Mouse (Mus musculus) 416B (cell line): Measurements from ENCODE around the gene Cntnap2.
A peak's percentile ranks its signal among the peaks of the same experiment; 100 is the strongest.

Experiments used
- DNase-seq: peaks from one replicate; pipeline ENCODE4 v3.0.0; 2011; ENCODE audit warnings: low read depth

Gene Cntnap2

DNA sequence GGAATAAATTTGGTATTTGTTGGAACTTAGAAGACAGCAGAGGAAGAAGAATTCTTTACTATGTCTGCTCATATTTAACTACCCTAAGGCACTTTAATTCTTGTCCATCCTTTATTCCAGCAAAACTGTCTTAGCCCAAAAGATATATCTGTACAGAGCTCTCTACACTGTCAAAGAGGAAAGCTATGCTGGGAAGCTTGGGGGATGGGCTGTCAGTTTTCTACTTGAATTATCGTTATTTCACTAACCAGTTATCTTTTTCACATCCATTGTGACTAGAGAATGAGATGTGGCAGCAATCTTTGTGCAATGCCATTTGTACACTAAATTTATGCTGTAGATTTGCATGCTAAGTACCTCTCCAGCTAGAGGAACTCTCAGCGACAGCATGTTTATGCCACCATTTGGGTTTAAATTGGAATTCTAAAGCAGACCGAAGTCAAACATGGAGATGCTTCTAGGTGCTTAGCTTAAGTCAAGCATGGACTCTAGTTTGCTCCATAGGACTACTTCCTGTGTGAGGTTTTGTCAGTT, 268.9 kb downstream of the Cntnap2 start:
- DNase-seq, result no peak

DNA sequence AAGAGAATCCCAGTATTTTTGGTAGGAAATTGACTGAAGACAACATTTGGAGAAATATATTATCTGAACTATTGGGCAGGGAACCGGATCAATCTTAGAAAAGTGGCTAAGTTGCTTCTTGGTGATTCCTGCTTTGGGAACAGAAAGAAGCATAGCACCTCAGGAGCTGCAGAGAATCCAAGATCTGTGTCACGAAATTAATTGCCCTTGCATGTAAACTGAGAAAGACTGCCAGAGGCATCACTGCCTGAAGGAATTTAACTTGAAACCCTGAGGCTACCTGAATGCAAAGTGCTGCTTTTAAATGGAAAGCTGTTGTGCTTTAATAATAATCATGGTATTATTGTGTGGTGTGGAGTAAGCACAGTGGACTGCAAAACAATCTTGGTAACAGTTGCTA, 286.2 kb downstream of the Cntnap2 start:
- no peak for DNase-seq

DNA sequence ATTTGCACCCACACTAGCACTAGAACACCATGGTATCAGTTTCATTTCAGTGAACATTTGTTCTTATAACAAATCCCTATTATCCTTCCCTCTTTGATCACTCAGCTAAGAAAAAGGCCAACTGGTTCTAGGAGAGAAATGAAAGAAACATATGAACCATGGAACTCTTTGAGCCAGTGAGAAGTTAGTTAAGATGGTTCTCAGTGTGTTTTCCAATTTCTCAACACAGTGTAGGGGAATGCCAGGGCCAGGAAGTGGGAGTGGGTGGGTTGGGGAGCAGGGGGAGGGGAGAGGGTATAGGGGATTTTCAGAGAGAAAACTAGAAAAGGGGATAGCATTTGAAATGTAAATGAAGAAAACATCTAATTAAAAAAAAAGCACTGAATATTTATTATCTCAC, 286.8 kb downstream of the Cntnap2 start:
- no peak for DNase-seq

DNA sequence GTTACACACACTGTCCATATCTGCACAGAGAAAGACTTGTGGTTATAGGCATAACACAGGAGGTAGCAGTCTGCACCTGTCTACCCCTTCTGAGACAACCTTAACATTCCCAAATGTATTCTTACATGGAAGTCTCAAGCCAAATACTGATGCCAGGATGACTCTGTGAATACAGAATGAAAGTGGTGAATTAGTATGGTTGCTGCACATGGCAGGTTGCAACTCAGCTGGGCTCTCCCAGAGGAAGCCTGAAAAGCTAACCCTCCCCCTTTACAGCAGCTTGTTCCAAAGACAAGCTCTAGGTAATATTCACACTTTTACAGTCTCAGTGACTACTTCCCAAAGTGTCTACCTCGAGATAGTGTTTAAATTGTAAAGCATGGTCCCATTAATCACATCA, 307.3 kb downstream of the Cntnap2 start:
- no peak for DNase-seq

DNA sequence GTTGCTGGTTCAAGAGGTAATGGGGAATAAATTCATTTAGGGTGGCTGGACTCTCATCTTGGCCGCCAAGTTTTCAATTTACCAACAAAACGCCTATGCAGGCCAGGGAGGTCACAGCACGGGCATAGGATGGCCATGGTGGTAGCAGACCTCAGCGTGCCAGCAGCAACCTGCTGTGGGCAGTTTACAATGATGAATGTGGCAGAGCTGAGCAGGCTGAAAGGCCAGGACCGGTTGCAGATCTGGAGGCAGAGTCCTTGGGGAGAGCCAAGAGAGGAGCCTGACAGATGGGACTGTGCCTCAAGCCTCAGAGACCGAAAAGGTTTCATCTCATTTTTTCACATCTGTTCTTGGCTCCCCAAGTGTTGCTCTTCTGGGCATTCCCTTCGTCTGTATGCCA, 322.0 kb downstream of the Cntnap2 start:
- DNase-seq, result no peak

DNA sequence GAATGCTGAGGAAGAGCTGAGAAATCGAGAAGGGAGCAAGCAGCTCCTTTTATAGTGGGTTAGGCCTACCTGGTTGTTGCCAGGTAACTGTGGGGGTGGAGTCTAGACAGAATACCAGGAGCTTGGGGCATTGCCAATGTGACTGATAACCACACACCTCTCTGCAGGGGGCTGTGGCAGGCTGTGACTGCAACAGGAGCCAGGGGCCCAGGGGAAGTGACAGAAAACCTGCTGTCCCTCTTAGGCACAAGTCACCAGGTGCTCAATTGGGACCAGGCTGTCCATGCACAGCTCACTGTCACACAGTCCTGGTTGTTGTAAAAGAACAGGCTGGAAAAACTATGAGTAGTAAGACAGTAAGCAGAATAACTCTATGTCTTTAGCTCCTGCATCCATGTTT, 329.9 kb downstream of the Cntnap2 start:
- DNase-seq, result no peak

DNA sequence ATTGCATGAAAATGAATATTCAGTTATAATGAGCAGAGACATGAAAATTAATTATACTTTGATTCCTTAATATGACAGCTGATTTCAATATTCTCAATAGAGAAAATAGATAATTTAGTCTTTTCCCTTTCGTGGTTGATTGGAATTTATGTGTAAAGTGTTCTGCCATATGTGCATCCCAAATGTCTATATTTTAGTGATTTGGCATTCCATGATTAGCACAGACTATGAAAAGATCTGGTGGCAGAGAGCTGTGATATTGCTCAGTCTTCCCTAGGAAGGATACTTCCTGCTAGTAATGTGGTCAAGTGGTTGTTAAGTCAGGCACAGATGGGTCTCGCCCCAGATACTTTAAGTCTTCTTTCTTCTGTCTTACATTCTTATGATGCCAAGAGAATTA, 354.5 kb downstream of the Cntnap2 start:
- no peak for DNase-seq

DNA sequence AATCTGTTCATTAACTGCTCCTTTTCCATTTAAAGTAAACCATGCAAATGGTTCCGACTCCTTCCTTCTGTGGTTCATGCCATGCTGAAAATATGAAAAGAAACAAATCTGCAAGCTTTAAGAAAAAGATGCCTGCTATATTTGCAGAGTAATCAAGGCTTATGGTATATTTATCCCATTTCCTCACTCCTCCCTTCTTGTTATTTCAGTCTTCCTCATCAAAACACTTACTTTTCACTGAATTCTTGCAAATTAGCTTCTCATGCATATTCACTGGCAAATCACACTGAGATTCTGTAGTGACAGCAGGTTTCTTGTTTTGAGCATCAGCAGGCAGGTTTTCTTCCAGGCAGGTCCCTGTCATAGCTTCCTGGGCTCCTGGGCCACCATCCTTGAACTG, 396.3 kb downstream of the Cntnap2 start:
- no peak for DNase-seq

DNA sequence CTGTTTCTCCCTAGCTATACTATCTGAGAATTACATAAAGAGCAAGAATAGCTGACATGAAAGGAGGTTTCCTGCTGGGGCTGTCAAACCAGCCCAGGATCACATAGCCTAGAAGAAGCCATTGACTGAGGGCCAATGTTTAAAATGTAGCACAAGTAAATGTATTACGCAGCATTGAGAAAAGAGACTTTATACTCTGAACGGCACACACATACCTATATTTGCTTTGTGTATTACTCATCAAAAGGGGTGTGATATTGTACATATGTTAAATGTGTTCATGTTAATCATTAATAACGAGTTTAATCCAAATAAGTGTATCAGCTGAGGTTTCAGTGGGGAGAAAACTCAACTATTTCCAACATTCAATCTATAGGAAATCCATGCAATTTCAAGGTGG, 459.1 kb downstream of the Cntnap2 start:
- no peak for DNase-seq

DNA sequence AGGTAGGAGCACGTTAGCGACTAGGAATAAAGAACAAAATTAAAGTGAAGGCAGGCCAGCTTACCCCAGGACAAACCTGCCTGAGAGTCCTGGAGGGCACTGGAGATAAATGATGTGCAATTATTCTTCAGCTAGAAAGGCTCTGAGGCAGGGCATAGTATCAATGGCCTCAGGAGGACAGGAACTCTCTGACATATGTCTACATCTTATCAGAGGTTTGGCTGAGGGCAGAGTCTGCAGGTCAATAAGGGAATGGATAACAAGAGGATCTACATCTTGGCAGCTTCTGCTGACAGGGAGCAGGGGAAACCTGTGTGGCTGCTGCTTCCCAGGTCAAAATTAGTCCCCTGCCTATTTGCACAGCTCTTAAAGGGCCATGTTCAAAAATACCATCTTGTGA, 477.8 kb downstream of the Cntnap2 start:
- DNase-seq, result no peak

DNA sequence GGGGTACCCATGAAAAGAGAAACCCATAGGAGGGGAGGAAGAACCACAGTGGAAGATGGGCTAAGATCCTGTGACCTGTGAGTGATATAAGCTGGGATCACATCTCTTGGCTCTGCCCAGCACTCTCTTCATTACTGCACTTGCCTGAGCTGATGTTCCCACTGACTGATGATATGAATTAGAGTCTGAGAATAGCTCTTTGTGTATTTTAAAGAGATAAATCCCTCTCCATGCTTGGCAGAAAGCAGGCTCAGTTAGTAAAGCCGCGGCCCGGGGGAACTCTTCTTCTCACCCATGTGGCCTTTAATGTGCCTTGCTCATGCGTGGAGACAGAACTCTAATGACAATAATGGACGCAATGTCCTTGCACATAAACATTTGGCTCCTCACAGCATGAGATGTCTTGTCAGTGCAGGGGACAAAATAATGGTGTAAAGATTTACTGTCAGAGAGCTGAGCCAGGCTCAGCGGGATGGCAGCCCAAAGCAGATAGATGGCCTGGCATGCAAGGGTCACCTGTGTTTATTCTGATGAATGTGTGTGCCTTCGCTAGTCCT, 485.2 kb downstream of the Cntnap2 start:
- DNase-seq, result no peak

DNA sequence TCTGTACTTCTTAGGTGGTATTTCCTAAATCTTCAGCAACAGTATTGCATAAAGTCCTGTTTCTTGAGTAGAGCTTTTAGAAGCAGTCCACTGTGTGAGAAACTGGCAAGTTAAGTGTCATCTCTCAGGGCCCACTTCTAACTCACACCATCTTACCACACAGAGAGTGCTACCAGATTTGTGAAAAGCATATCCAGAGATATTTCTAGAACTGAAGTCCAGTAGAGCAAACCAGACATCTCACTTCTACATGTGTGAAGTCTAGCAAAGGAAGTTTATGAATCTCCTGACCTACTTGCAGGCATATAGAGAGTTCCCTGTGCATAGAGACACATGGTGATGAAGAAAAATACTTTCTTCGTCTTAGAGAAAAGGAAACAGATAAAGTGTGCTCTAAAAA, 500.6 kb downstream of the Cntnap2 start:
- no peak for DNase-seq

DNA sequence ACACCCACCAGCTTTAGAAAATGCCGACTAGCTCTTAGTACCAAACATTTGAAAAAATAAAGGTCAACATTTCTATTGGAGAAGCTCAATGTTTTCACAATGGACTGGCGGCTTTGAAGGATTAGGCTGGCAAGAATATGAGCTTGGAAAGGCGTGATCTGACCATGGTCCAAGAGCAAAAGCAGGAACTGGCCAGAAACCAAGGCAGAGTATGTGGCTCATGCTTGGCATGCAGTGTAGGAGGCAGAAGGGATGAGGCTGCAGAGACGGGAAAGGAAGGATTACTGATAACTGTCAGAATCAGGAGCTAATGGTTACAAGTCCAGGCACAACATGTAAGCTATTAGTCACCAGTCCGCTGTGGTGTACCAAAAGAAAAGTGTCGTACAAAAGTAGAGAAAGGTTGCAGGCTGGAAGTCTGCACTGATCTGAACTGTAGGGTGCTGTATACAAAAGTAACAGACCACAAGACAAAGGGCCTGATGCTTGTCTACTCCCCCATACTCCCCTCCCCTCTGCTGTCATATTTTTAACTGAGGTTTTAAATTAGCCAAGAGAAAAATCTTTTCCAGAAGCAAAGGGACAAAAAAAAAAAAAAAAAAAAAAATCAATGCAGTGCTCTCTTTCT, 525.4 kb downstream of the Cntnap2 start:
- no peak for DNase-seq

DNA sequence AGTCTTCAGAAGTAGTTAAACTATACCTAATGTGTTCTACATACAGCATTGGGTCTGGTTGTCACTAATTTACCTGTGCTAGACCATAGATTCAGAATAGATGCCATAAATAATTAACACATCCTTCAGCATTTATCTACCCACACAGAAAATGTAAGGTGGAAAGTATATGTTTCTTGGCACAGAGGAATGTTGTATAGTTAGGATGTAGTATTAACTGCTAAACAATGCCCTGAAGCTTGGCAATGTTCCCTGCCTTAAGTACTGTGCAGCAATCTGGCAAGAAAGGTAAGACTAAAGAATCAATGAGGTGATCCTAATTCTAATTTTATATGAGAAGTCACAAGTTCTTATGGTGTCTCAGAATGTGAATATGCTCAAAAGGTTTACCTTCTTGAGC, 529.9 kb downstream of the Cntnap2 start:
- no peak for DNase-seq

DNA sequence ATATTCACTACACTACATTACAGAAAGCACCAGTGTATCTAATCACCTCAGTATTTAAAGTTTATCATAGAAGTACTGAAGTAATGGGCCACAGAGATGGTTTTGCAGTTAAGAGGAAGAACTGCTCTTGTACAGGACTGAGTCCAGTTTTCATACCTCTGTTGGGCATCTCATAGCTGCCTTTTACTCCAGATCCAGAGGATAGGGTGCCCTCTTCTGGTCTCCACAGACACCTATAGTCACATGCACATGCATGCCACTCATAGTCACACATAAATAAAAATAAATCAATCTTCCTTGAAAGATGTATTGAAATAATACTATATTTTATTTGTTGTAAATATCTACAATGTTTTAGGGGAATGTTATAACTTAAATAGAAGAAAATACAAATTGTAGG, 587.9 kb downstream of the Cntnap2 start:
- peak; percentile 50 for DNase-seq

DNA sequence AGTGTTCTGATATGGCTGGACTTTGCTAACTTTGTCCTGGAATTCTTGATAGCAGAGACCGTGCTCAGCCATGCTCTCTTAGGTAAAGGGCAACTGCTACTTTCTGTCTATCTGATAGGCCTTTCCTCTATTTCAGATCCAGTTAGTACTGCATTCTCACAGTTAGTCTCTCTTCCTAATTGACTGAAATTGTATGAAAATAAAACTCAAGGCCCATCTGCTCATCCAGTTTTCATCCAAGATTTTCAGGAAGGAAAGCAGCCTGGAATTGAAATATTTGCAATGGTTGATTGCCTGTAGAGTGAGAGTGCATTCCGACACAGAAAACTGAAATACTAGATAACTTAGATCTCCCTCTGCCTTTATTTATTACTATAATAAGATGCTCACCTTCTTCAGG, 589.3 kb downstream of the Cntnap2 start:
- no peak for DNase-seq

DNA sequence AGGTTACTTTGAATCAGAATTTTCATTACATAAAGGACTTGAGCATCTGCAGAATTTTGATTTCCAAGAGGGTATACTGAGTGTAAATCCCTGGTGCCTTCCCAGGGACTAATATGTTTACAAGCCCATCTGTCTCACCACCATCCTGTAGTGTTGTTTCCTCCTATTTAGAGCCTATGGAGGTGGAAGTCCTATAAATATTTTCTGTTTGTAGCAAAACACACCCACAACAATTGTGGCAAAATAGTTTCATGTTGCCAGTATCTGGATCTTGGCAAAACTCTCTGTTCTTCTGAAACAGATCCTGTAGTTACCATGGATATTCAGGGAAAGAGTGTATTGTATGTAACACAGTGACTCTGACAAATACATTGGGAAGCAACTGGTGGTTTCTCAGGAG, 641.1 kb downstream of the Cntnap2 start:
- DNase-seq, result no peak

DNA sequence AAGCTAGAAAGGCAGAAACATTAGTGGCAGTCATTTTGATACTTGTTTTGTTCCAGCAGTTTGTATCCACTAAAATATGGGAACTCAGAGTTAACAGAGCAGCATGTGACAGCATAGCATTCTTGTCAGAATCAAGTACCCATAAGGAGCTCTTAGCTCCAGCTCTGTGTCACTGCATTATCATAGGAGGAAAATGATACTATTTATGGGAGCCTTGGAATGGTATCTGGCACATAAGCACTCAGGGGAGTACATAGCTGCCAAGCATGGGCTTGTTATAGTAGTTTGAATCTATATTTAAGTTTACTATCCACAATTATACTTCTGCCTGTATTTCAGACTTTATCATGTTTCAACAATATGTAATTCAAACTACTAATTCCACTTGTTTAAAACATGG, 732.5 kb downstream of the Cntnap2 start:
- DNase-seq, result no peak

DNA sequence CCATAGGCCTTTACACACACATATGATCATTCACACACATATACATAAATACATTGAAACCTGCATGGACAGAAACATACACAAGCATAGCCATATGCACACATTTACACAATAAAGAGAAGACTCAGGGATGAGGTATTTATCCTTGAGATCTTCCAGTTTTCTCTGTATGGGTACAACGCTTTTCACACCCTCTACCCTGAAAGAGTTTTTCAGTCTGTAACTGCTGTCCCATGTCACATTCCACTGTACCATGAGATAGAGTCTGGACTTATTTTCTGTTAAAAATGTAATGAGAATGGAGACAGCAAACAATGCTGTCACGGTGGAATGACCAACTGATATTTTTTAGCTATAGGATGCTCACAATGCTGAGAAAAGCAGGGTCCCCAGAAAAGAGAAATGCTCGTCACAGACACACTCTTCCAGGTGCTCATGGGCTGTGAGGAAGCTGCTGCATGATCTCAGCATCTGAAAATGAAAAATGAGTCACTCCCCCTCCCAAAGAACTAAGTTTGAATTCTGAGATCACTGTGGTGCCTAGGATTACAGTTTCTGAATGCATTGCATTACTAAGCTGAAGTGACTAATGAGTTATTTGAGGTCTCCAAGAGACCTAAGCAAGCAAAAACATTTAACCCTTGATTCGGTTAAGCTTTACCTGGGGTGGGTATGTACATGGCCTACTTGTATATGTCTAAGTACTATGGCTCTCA, 782.6 kb downstream of the Cntnap2 start:
- DNase-seq, result no peak

DNA sequence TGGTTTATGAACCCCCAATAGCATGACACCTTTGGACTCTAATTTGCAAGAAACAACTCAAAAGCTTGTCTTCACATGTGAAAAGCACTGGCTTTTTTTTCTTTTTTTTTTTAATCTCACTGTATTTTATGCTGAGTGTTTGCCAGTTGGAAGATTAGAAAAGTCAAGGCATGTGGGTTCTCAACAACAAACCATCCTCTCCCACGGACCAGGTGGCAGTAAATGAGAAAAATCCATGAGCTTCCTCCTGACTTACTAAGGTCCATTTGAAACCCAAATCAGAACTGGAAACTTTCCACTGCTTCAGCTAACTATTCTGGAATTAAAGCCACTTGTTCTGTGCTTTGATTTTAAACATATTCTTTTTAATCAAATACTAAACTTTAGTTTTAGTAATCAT, 784.6 kb downstream of the Cntnap2 start:
- no peak for DNase-seq

DNA sequence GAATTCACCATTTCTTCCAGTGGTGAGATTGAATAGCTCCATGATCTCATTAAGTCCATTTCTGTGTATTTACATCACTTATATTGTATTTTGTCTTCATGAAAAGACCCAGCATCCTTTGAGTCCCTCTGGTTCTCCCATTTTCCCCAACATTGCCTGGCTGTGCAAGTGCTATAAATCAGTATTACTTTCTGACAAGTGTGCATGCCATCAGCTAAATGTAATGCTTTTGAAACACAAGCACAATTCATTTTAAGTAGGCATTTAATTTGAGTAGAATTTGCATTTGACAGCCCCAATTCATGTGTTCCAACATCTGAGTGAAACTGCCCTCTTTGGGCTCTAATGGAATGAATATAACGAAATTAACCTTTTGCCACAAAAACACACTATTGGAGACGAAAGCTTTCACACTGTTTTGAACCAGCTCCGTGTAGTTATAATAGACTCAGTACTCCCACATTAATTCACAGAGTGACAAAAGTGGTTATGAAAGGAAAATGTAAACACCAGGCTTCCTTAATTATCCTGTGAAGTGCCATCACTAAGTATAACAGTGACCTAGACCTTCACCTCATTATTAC, 812.3 kb downstream of the Cntnap2 start:
- no peak for DNase-seq

DNA sequence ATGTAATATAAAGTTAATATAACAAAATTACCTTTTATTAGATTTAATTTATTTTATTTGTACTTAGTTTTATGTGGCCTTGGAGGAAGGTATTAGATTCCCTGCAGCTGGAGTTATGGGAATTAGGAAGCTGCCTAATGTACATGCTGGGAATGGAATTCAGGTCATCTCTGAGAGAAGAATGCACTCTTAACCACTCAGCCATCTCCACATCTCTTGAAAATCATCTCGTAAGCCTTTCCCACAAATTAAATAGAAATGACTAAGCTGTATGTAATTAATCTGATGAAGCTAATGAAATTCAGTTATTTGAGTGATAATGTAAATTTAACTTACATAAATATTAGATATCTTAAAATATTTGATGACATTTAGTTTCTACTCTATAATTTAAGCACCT, 826.3 kb downstream of the Cntnap2 start:
- DNase-seq, result no peak

DNA sequence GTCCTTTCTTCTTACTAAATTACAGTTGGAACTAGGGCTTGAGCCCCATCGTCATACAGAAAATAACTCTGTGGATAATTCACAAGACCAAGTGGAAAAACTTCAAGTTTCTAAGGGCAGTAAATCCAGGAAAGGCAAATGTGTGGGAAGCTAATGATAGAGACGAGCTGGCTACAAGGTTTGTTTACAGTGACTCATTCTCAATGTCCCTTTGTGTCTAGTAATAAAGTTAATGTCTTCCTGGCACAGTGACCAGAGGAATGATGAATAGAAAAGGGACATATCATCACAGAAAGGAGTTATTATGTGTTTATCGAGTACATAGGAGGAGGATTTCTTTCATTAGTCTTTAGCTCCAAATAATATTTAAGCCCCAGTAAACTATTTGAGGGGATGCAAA, 828.7 kb downstream of the Cntnap2 start:
- no peak for DNase-seq
